Mouse (Mus musculus): ENCODE results near the gene Hoxd11. TPM values are rescaled to one million over a fixed set of nuclear protein-coding genes. Genes with fewer than 3 reads are reported as not detected.

Hoxd11 gene
- polyA plus RNA-seq, 1 experiment from 2014 or later, result 23.8 TPM

GRCm38 (mm10) chr2:74661685-74662084 lies 17.7 kb upstream of the Hoxd11 start:
- DNase-seq (ENCODE audit: low spot score) (peak; percentile 86), ATAC-seq (replicated peaks; ENCODE audit: low FRiP score, low read depth) (0 out of 2 replicates have a peak, but pooled peaks have one; percentile 29)
- peak overlapping the region; percentile 39 for H3K4me2 ChIP-seq (ENCODE audit: low read length)
- peaks cover 71% of the 10 kb centered on the region for H3K27me3 ChIP-seq (ENCODE audit: insufficient read depth, low read length)
- no peak overlapping the region for H3K27ac ChIP-seq
- H3K9ac ChIP-seq (ENCODE audit: low read depth, low read length), result no peak overlapping the region
- peak; percentile 64 for TF ChIP-seq CTCF (IDR thresholded peaks at IDR 0.05; ENCODE audit: low read depth)
- H3K36me3 ChIP-seq (ENCODE audit: insufficient read depth, low read length), result no peaks in the 10 kb centered on the region
- no peaks in the 10 kb centered on the region; the same call in 1 of the 2 replicates for H3K4me1 ChIP-seq (replicated peaks; ENCODE audit: insufficient read depth, low read length)
- 0 out of 2 replicates have a peak overlapping the region, but pooled peaks have one; percentile 4 for H3K4me3 ChIP-seq (replicated peaks; ENCODE audit: low read depth, low read length)
- WGBS, result under 1% methylated on average over 14 of the region's 14 CpGs
- H3K9me3 ChIP-seq (replicated peaks; ENCODE audit: low read length), result no peaks in the 10 kb centered on the region

DNA sequence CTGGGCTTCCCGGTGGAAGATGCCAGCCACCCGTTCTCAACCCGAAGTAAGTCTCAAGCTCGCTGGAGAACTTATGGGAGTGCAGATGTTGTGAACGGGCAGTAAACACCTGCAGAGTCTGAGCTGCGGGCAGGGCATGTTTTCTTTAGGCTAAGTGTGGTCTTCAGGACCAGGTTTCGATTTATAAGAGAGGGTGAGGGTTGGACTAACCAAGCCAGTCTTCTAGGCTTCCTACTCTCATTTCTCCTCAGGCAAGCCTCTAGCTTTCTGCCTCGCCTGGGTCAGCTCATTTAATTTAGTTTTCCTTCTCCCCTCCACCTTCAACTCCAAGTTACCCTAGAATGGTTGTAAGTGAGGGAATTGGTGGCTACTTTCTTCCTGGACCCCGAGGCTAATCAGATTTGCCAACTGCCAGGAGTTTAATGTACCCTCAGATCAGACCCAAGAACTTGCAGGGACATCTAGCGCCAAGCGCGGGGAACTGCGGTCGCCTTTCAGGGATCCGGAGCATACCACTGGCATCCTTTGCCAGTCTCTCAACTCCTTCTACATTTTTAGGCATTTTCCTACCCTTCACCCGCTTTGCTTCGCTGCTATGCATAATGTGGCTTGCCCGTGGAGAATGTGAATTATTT lies 15.9 kb upstream of the Hoxd11 start:
- peak; percentile 78 for TF ChIP-seq CTCF (IDR thresholded peaks at IDR 0.05; ENCODE audit: low read depth)
- Histone ChIP-seq H3K9me3 (replicated peaks; ENCODE audit: low read length) (no peaks in the 10 kb centered on the region), H3K36me3 (ENCODE audit: insufficient read depth, low read length) (no peaks in the 10 kb centered on the region), H3K9ac (ENCODE audit: low read depth, low read length) (no peak overlapping the region), H3K27ac (no peak overlapping the region), H3K4me1 (replicated peaks; ENCODE audit: insufficient read depth, low read length) (peaks cover 9% of the 10 kb centered on the region; the same call in 1 of the 2 replicates), H3K27me3 (ENCODE audit: insufficient read depth, low read length) (peaks cover 72% of the 10 kb centered on the region), H3K4me3 (replicated peaks; ENCODE audit: low read depth, low read length) (no peak overlapping the region), H3K4me2 (ENCODE audit: low read length) (peak overlapping the region; percentile 27; the same call in 1 of the 2 replicates)
- DNase-seq (ENCODE audit: low spot score) (peak; percentile 89), ATAC-seq (replicated peaks; ENCODE audit: low FRiP score, low read depth) (no peak)
- 2% methylated on average over 18 of the region's 18 CpGs for WGBS

GRCm38 (mm10) chr2:74666411-74666810 lies 12.9 kb upstream of the Hoxd11 start:
- H3K4me3 ChIP-seq (replicated peaks; ENCODE audit: low read depth, low read length), result no peak overlapping the region
- no peak for DNase-seq (ENCODE audit: low spot score)
- no peak for TF ChIP-seq CTCF (IDR thresholded peaks at IDR 0.05; ENCODE audit: low read depth)
- H3K36me3 ChIP-seq (ENCODE audit: insufficient read depth, low read length), result no peaks in the 10 kb centered on the region
- peaks cover 13% of the 10 kb centered on the region; the same call in 1 of the 2 replicates for H3K4me1 ChIP-seq (replicated peaks; ENCODE audit: insufficient read depth, low read length)
- 8% methylated on average over 7 of the region's 7 CpGs for WGBS
- no peaks in the 10 kb centered on the region for H3K9me3 ChIP-seq (replicated peaks; ENCODE audit: low read length)
- H3K27ac ChIP-seq, result no peak overlapping the region
- peaks cover 86% of the 10 kb centered on the region for H3K27me3 ChIP-seq (ENCODE audit: insufficient read depth, low read length)
- no peak overlapping the region for H3K9ac ChIP-seq (ENCODE audit: low read depth, low read length)
- H3K4me2 ChIP-seq (ENCODE audit: low read length), result no peak overlapping the region
- no peak for ATAC-seq (replicated peaks; ENCODE audit: low FRiP score, low read depth)

GRCm38 (mm10) chr2:74667191-74667841 lies 12.0 kb upstream of the Hoxd11 start:
- TF ChIP-seq CTCF (IDR thresholded peaks at IDR 0.05; ENCODE audit: low read depth), result no peak
- Histone ChIP-seq H3K4me1 (replicated peaks; ENCODE audit: insufficient read depth, low read length) (peaks cover 13% of the 10 kb centered on the region; the same call in 1 of the 2 replicates), H3K27me3 (ENCODE audit: insufficient read depth, low read length) (peaks cover 86% of the 10 kb centered on the region), H3K9ac (ENCODE audit: low read depth, low read length) (no peak overlapping the region), H3K36me3 (ENCODE audit: insufficient read depth, low read length) (no peaks in the 10 kb centered on the region), H3K27ac (no peak overlapping the region), H3K9me3 (replicated peaks; ENCODE audit: low read length) (no peaks in the 10 kb centered on the region), H3K4me3 (replicated peaks; ENCODE audit: low read depth, low read length) (no peak overlapping the region; the same call in 1 of the 2 replicates), H3K4me2 (ENCODE audit: low read length) (peak overlapping the region; percentile 77; the same call in 1 of the 2 replicates)
- no peak for DNase-seq (ENCODE audit: low spot score)
- WGBS, result 3% methylated on average over 36 of the region's 36 CpGs
- no peak for ATAC-seq (replicated peaks; ENCODE audit: low FRiP score, low read depth)

GRCm38 (mm10) chr2:74667842-74668357 lies 11.5 kb upstream of the Hoxd11 start, which contains the start of gene Hoxd13:
Hoxd13 (plus strand) TSS chr2:74668310.
- no peaks in the 10 kb centered on the region for H3K9me3 ChIP-seq (replicated peaks; ENCODE audit: low read length)
- no peak within 1 kb of the TSS for H3K27ac ChIP-seq
- no peak for TF ChIP-seq CTCF (IDR thresholded peaks at IDR 0.05; ENCODE audit: low read depth)
- ATAC-seq (replicated peaks; ENCODE audit: low FRiP score, low read depth), result peak; percentile 49
- DNase-seq (ENCODE audit: low spot score), result no peak
- peaks cover 13% of the 10 kb centered on the region for H3K4me1 ChIP-seq (replicated peaks; ENCODE audit: insufficient read depth, low read length)
- no peaks in the 10 kb centered on the region for H3K36me3 ChIP-seq (ENCODE audit: insufficient read depth, low read length)
- WGBS, result under 1% methylated on average over 29 of the region's 51 CpGs
- H3K27me3 ChIP-seq (ENCODE audit: insufficient read depth, low read length), result peaks cover 83% of the 10 kb centered on the region
- peak within 1 kb of the TSS; percentile 77 for H3K4me2 ChIP-seq (ENCODE audit: low read length)
- peak within 1 kb of the TSS; percentile 42 for H3K4me3 ChIP-seq (replicated peaks; ENCODE audit: low read depth, low read length)
- H3K9ac ChIP-seq (ENCODE audit: low read depth, low read length), result peak within 1 kb of the TSS; percentile 35; the same call in 1 of the 2 replicates

Data from kidney, postnatal 0 days (tissue).